Mouse (Mus musculus) heart, embryonic 15.5 days (tissue): ENCODE measurements around the gene Fmnl2. TPM values are rescaled to one million over a fixed set of nuclear protein-coding genes. Genes with fewer than 3 reads are reported as not detected.

ENCODE experiments used
- ATAC-seq: fragments of 200-750 bp; cut with Nextera tagmentation; replicated peaks from 2 replicates; pipeline ENCODE4 v1.8.0; 2017; ENCODE audit warnings: low read depth, moderate TSS enrichment; ENCODE audit not compliant: insufficient number of reproducible peaks, insufficient read depth, low FRiP score
- H3K27ac ChIP-seq: fragments of 300-500 bp; sonication (generic); 2 replicates; pipeline ENCODE4 v1.5.1; 2015; ENCODE audit warnings: mild to moderate bottlenecking, inconsistent platforms
- H3K27me3 ChIP-seq: fragments of 300-500 bp; sonication (generic); 2 replicates; pipeline ENCODE4 v1.6.1; 2015; ENCODE audit warnings: inconsistent platforms
- H3K36me3 ChIP-seq: fragments of 300-500 bp; sonication (generic); 2 replicates; pipeline ENCODE4 v1.6.1; 2015; ENCODE audit warnings: mild to moderate bottlenecking, inconsistent platforms
- H3K4me1 ChIP-seq: fragments of 300-500 bp; sonication (generic); replicated peaks from 2 replicates; pipeline ENCODE4 v1.6.1; 2015; ENCODE audit warnings: inconsistent platforms
- H3K4me2 ChIP-seq: fragments of 300-500 bp; sonication (generic); 2 replicates; pipeline ENCODE4 v1.6.1; 2015; ENCODE audit warnings: inconsistent platforms, mild to moderate bottlenecking, moderate library complexity
- H3K4me3 ChIP-seq: fragments of 300-500 bp; sonication (generic); 2 replicates; pipeline ENCODE4 v1.5.1; 2015; ENCODE audit warnings: mild to moderate bottlenecking, inconsistent platforms
- H3K9ac ChIP-seq: fragments of 300-500 bp; sonication (generic); 2 replicates; pipeline ENCODE4 v1.6.1; 2015; ENCODE audit warnings: mild to moderate bottlenecking, inconsistent platforms
- H3K9me3 ChIP-seq: fragments of 300-500 bp; sonication (generic); replicated peaks from 2 replicates; pipeline ENCODE4 v1.6.1; 2016; ENCODE audit warnings: inconsistent platforms
- WGBS: fragments of 180-500 bp; shearing (Covaris S2); methylation state at CpG from one replicate; pipeline ENCODE4 v1.1.7; 2015; ENCODE audit warnings: mixed read lengths; 5-methylcytosine and 5-hydroxymethylcytosine counted together
- polyA plus RNA-seq: library from polyadenylated mRNA; unstranded; fragments of >200 nt; fragmentation: Nextera tagmentation; extraction: Ambion mirVana; gene quantifications from 2 replicates; pipeline ENCODE4 v1.2.1, GENCODE M21; 2015

Fmnl2 gene
- polyA plus RNA-seq, 1 experiment from 2014 or later = 1.0 TPM

DNA sequence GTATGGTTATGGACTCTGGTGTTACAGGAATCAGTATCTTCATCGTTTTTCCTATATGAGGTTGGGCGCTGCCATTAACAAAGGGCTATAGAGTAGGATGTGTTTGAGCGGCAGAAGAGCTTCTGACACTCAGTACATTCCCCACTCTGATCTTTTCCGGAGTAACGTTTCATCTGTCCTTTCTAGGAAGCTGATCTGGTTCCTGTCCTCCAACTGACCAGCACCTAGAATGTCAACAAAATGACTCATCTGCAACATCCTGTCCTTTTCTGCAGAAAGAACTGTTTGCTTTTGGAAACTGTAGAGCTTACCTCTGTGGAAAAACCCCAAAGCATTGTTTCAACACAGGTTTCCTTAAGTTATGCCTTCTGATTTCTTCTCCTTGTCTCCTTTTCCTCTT, 60.4 kb downstream of the Fmnl2 start:
- Histone ChIP-seq H3K36me3 (no peaks in the 10 kb centered on the region), H3K4me1 (no peaks in the 10 kb centered on the region), H3K9me3 (no peaks in the 10 kb centered on the region), H3K4me3 (no peak overlapping the region), H3K27me3 (no peaks in the 10 kb centered on the region), H3K4me2 (no peak overlapping the region), H3K27ac (peak overlapping the region; percentile 34; the same call in 1 of the 2 replicates), H3K9ac (no peak overlapping the region)
- ATAC-seq = no peak
- WGBS = 66% methylated on average over 5 of the region's 5 CpGs

DNA sequence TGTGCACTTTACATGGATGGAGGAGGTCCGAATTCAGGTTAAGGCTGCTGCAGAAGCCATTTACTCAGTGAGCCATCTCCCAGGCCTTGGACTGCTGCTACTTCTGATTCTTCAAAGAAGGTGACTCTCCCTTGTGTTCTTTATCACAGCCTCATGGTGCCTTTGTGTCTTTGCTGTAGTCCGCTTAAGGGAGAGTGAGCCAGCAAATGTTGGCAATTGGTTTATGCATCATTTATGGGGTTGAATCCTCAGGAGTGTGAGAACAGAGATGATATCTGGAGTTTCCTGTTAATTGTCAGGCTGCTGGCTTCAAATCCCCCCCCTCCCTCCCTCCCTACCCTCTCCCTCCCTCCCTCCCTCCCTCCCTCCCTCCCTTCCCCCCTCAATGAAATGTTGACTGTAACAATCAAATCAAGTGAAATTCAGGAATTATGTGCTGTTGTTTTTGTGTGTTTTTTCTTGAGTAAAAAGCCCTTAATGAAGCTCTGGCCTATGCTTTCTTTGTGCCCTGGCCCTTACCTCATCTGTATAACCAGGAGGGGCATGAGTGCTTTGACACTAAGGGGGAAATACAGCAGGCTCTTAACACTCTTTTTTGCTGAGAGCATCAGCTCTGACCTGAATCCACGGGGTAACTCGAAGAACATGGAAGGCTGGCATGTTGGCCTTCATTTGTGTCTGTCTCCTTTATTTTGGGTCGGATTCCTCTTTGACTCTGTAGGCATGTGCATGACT, 63.2 kb downstream of the Fmnl2 start:
- Histone ChIP-seq H3K36me3 (no peaks in the 10 kb centered on the region), H3K4me3 (no peak overlapping the region), H3K4me1 (no peaks in the 10 kb centered on the region), H3K4me2 (no peak overlapping the region), H3K9ac (no peak overlapping the region), H3K27me3 (no peaks in the 10 kb centered on the region), H3K9me3 (no peaks in the 10 kb centered on the region), H3K27ac (no peak overlapping the region)
- no peak for ATAC-seq
- WGBS = 81% methylated on average over 5 of the region's 5 CpGs

- no peaks in the 10 kb centered on the region for H3K36me3 ChIP-seq
- no peak overlapping the region for H3K4me2 ChIP-seq
- no peak overlapping the region for H3K4me3 ChIP-seq
- H3K27me3 ChIP-seq = no peaks in the 10 kb centered on the region
- no peak overlapping the region for H3K9ac ChIP-seq
- no peaks in the 10 kb centered on the region for H3K9me3 ChIP-seq
- WGBS = 84% methylated on average over 3 of the region's 3 CpGs
- no peak overlapping the region for H3K27ac ChIP-seq
- ATAC-seq = no peak
- H3K4me1 ChIP-seq = peaks cover 2% of the 10 kb centered on the region
Observed at GRCm38 (mm10) chr2:52925062-52925461, 67.4 kb downstream of the Fmnl2 start.

DNA sequence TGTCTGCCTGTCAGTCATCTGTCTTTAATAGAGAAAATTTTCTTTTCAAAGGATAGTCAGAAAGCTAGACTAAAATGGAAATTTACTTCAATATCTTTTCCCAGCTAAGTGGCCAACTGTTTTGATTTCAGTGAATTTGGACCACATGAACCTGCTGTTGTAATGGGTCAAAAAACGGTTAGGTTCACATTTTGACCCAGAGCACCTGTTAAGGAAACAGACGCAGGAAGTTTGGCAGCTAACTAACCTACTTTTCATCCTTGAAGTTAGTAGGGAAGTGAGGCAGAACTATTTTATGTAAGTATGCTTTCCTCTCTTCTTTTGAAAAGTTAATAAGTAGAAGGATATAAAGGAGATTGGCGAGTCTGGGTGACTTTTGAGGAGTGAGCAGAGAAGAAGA, 69.7 kb downstream of the Fmnl2 start:
- no peak overlapping the region for H3K4me3 ChIP-seq
- ATAC-seq = no peak
- WGBS = 61% methylated on average over 3 of the region's 3 CpGs

GRCm38 (mm10) chr2:52927858-52928301, 70.2 kb downstream of the Fmnl2 start:
- no peak overlapping the region for H3K27ac ChIP-seq
- H3K4me3 ChIP-seq = no peak overlapping the region
- no peak overlapping the region for H3K4me2 ChIP-seq
- no peaks in the 10 kb centered on the region for H3K9me3 ChIP-seq
- H3K4me1 ChIP-seq = peaks cover 7% of the 10 kb centered on the region
- WGBS = 39% methylated on average over 10 of the region's 10 CpGs
- no peaks in the 10 kb centered on the region for H3K27me3 ChIP-seq
- H3K9ac ChIP-seq = no peak overlapping the region
- ATAC-seq = no peak
- no peaks in the 10 kb centered on the region for H3K36me3 ChIP-seq

More for the DNA sequence above, 69.7 kb downstream of the Fmnl2 start:
- H3K9ac ChIP-seq = no peak overlapping the region
- H3K27me3 ChIP-seq = no peaks in the 10 kb centered on the region
- no peaks in the 10 kb centered on the region for H3K9me3 ChIP-seq
- no peaks in the 10 kb centered on the region for H3K36me3 ChIP-seq
- H3K4me2 ChIP-seq = no peak overlapping the region
- H3K4me1 ChIP-seq = peaks cover 7% of the 10 kb centered on the region
- no peak overlapping the region for H3K27ac ChIP-seq

- Histone ChIP-seq H3K9me3 (no peaks in the 10 kb centered on the region), H3K27me3 (no peaks in the 10 kb centered on the region), H3K4me2 (no peak overlapping the region), H3K9ac (no peak overlapping the region), H3K4me1 (peaks cover 7% of the 10 kb centered on the region), H3K36me3 (no peaks in the 10 kb centered on the region), H3K4me3 (no peak overlapping the region), H3K27ac (no peak overlapping the region)
- no peak for ATAC-seq
- 65% methylated on average over 3 of the region's 3 CpGs for WGBS
Observed at GRCm38 (mm10) chr2:52928401-52928800, 70.7 kb downstream of the Fmnl2 start.

GRCm38 (mm10) chr2:52930106-52930868, 72.6 kb downstream of the Fmnl2 start:
- no peak overlapping the region for H3K27ac ChIP-seq
- 68% methylated on average over 5 of the region's 5 CpGs for WGBS
- no peak overlapping the region for H3K4me3 ChIP-seq
- H3K9me3 ChIP-seq = no peaks in the 10 kb centered on the region
- H3K4me2 ChIP-seq = no peak overlapping the region
- H3K9ac ChIP-seq = no peak overlapping the region
- peaks cover 7% of the 10 kb centered on the region for H3K4me1 ChIP-seq
- no peaks in the 10 kb centered on the region for H3K36me3 ChIP-seq
- ATAC-seq = peak; percentile 53; the same call in 1 of the 2 replicates
- H3K27me3 ChIP-seq = no peaks in the 10 kb centered on the region

GRCm38 (mm10) chr2:52931315-52931714, 73.7 kb downstream of the Fmnl2 start:
- H3K36me3 ChIP-seq = no peaks in the 10 kb centered on the region
- 87% methylated on average over 2 of the region's 2 CpGs for WGBS
- no peak overlapping the region for H3K9ac ChIP-seq
- H3K4me1 ChIP-seq = peaks cover 7% of the 10 kb centered on the region
- no peak overlapping the region for H3K4me3 ChIP-seq
- no peak overlapping the region for H3K4me2 ChIP-seq
- H3K27ac ChIP-seq = no peak overlapping the region
- H3K9me3 ChIP-seq = no peaks in the 10 kb centered on the region
- ATAC-seq = no peak
- no peaks in the 10 kb centered on the region for H3K27me3 ChIP-seq

GRCm38 (mm10) chr2:52935906-52936305, 78.2 kb downstream of the Fmnl2 start:
- H3K4me2 ChIP-seq = no peak overlapping the region

DNA sequence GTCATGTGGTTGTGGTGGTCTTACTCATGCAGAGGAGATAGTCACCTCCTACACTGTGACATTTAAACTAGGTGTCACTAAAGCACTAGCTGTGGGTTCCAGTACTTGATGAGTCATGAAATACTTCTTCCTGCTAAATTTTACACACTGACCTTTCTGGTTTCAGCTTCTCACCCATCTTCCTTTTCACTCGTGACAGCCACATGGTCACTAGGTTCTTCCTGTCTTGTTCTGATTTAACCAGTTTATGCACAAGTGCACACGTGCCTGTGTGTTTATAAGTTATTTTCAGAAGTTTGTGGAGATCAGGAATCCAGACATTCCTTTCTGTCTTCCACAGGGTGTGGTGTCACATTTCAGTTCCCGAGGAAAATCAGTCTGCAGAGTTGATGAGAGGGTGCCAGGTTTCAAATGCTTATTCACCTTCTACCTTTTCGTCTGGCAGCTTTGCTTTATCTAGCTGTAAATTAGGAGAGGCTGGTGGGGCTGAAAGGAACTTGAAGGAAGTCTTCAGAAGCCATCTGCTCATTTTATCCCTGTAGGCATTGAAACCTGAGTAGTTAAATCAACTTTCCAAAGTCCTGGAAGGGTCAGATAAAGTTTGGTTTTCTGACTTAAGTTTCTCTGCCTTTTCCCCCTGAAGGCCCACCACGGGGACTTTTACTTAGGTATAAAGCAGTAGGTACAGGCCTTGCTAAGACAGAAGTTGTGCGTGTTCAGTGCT, 80.9 kb downstream of the Fmnl2 start:
- Histone ChIP-seq H3K27me3 (no peaks in the 10 kb centered on the region), H3K4me1 (peaks cover 10% of the 10 kb centered on the region), H3K9me3 (no peaks in the 10 kb centered on the region), H3K9ac (no peak overlapping the region), H3K4me3 (no peak overlapping the region), H3K36me3 (no peaks in the 10 kb centered on the region), H3K4me2 (no peak overlapping the region), H3K27ac (no peak overlapping the region)
- 20% methylated on average over 6 of the region's 6 CpGs for WGBS
- no peak for ATAC-seq

More at GRCm38 (mm10) chr2:52935906-52936305, 78.2 kb downstream of the Fmnl2 start:
- H3K36me3 ChIP-seq = no peaks in the 10 kb centered on the region
- no peak overlapping the region for H3K27ac ChIP-seq
- no peak for ATAC-seq
- H3K4me3 ChIP-seq = no peak overlapping the region
- no peak overlapping the region for H3K9ac ChIP-seq
- H3K27me3 ChIP-seq = no peaks in the 10 kb centered on the region
- H3K9me3 ChIP-seq = no peaks in the 10 kb centered on the region
- 60% methylated on average over 6 of the region's 6 CpGs for WGBS
- peaks cover 10% of the 10 kb centered on the region for H3K4me1 ChIP-seq

DNA sequence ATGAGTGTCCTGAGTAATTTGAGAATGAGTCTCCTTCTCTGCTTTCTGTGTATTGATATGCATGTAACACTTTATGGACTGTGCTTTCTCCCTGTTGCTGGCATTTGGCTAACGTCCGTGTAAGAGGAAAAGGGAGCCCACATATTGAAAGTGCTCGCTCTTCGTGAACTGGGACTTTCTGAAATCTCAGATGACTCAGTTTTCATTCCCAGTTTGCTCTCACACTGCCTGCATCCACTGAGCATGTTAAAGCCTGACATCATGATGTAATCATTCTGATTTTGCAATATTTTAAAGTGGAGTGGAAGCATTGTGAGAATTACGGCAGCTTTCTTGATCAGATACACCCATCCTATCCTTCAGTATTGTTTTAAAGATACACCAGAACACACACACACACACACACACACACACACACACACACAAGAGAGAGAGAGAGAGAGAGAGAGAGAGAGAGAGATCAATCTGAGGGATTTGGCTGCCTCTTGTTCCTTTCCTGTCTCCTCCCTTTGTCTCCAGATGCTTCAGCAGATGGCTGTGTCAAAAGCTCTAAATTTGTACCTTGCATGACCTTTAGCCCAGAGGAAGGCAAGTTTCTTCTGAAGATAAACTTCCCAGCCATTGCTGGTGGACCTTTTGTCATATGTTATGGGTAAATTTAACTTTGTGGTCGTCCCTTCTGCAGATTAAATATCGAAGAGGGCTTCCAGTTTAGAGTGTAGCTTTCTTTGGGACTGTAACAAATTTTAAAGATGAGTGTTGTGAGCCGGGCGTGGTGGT, 86.2 kb downstream of the Fmnl2 start:
- Histone ChIP-seq H3K9ac (no peak overlapping the region), H3K27ac (no peak overlapping the region), H3K36me3 (no peaks in the 10 kb centered on the region), H3K9me3 (no peaks in the 10 kb centered on the region), H3K27me3 (no peaks in the 10 kb centered on the region), H3K4me2 (no peak overlapping the region), H3K4me3 (no peak overlapping the region), H3K4me1 (peaks cover 1% of the 10 kb centered on the region)
- 66% methylated on average over 9 of the region's 9 CpGs for WGBS
- no peak for ATAC-seq
